Mouse (Mus musculus): Measurements from ENCODE around the gene Cd6.

DNA sequence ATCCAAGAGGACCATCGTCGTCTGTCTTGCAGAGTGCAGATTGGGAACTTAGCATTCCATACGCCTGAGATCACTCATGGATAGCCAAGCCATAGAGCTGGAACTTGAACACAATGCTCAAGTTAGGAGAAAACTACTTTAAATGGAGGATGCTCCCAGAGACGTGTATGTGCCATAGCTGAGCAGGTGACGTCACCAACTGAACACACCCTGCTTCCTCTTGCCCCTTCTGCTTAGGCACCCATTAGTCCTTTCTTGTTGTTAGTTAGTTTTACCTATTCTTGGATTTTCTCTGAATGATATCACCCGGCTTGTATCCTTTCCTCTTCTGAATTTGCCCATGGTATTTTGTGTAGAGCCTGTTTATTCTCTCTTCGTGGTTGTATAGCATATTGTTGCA, 82.7 kb downstream of the Cd6 start:
- TF ChIP-seq POLR2A (IDR thresholded peaks at IDR 0.05; ENCODE audit: control insufficient read depth in 1 of 2, insufficient read depth in 1 of 2, low read depth in 1 of 2, low read length in 2 of 2, poor library complexity in 1 of 2) (no peak), MYC (IDR thresholded peaks at IDR 0.05; ENCODE audit: low read depth, low read length) (no peak), MAX (IDR thresholded peaks at IDR 0.05; ENCODE audit: low read length) (no peak), CTCF (IDR thresholded peaks at IDR 0.05 in 2 of 3, conservative IDR thresholded peaks at IDR 0.05 in 1 of 3; ENCODE audit: control insufficient read depth in 1 of 3, insufficient read depth in 1 of 3, low read depth in 2 of 3, low read length in 3 of 3, poor library complexity in 1 of 3, severe bottlenecking in 1 of 3) (no peak), CHD2 (IDR thresholded peaks at IDR 0.05; ENCODE audit: low read length) (no peak), RAD21 (IDR thresholded peaks at IDR 0.05; ENCODE audit: low read depth, low read length) (no peak), USF1 (IDR thresholded peaks at IDR 0.05; ENCODE audit: low read depth, low read length) (no peak), SMC3 (IDR thresholded peaks at IDR 0.05; ENCODE audit: low read depth, low read length) (no peak), GABPA (IDR thresholded peaks at IDR 0.05; ENCODE audit: low read depth, low read length) (no peak), MAFK (IDR thresholded peaks at IDR 0.05; ENCODE audit: borderline replicate concordance, low read depth, low read length) (no peak), TAL1 (IDR thresholded peaks at IDR 0.05; ENCODE audit: low read length) (no peak)
